In genomic region chr12:117152366-117153165, GRCm38 (mm10) we compare ENCODE assay signal across 9 mouse cellular contexts.
A peak's percentile ranks its signal among the peaks of the same experiment; 100 is the strongest.
DNase-seq lines count a peak whose midpoint lies in the region; ATAC-seq and TF ChIP-seq lines count a peak whose summit lies in the region.
"Had no signal": no experiment of that assay in that cellular context is flagged by ENCODE, and none has a peak within 500 bp of the region (broad histone marks: within the 10 kb centered on the region; RNA-seq: fewer than 3 reads in every experiment).

No protein-coding gene starts in this region.

- DNase-seq in right cerebral cortex, postnatal 25 days: peak; percentile 25
- DNase-seq in right cerebral cortex, postnatal 14 days: no peak
- no peak for DNase-seq in stomach, postnatal 0 days (ENCODE audit: low spot score)
- no peak for DNase-seq in kidney, adult 18-20 months
- DNase-seq in lung, adult 2 months: no peak

- peaks cover 79% of the 10 kb centered on the region for H3K27me3 ChIP-seq in forebrain, embryonic 13.5 days
- peaks cover 77% of the 10 kb centered on the region for H3K27me3 ChIP-seq in limb, embryonic 15.5 days
- peaks cover 40% of the 10 kb centered on the region for H3K27me3 ChIP-seq in stomach, postnatal 0 days (ENCODE audit: control insufficient read depth, insufficient read depth, low read length)

- H3K9ac ChIP-seq in forebrain, embryonic 13.5 days: peak overlapping the region; percentile 92
- H3K9ac ChIP-seq in limb, embryonic 15.5 days: no peak overlapping the region
- no peak overlapping the region for H3K9ac ChIP-seq in stomach, postnatal 0 days (ENCODE audit: low read length)

- 2% methylated on average over 28 of the region's 28 CpGs for WGBS in forebrain, embryonic 13.5 days
- WGBS in limb, embryonic 15.5 days: 6% methylated on average over 28 of the region's 28 CpGs
- 7% methylated on average over 28 of the region's 28 CpGs for WGBS in stomach, postnatal 0 days
- 14% methylated on average over 28 of the region's 28 CpGs for WGBS in lung, adult 2 months

- no peak for TF ChIP-seq CTCF in stomach, postnatal 0 days (IDR thresholded peaks at IDR 0.05; ENCODE audit: low read depth)
- TF ChIP-seq CTCF in lung, adult 2 months (IDR thresholded peaks at IDR 0.05; ENCODE audit: insufficient read depth, low read length): no peak

- peak overlapping the region; percentile 95 for H3K27ac ChIP-seq in forebrain, embryonic 13.5 days
- no peak overlapping the region for H3K27ac ChIP-seq in limb, embryonic 15.5 days
- no peak overlapping the region for H3K27ac ChIP-seq in stomach, postnatal 0 days (replicated peaks)

- H3K4me2 ChIP-seq in forebrain, embryonic 13.5 days: peak overlapping the region; percentile 68
- peak overlapping the region; percentile 96 for H3K4me2 ChIP-seq in limb, embryonic 15.5 days
- 0 out of 2 replicates have a peak overlapping the region, but pooled peaks have one; percentile 17 for H3K4me2 ChIP-seq in stomach, postnatal 0 days (replicated peaks; ENCODE audit: low read depth)

- peaks cover 35% of the 10 kb centered on the region for H3K4me1 ChIP-seq in forebrain, embryonic 13.5 days
- peaks cover 39% of the 10 kb centered on the region for H3K4me1 ChIP-seq in limb, embryonic 15.5 days
- H3K4me1 ChIP-seq in stomach, postnatal 0 days (replicated peaks; ENCODE audit: control insufficient read depth, insufficient read depth): no peaks in the 10 kb centered on the region
- H3K4me1 ChIP-seq in lung, adult 2 months (ENCODE audit: control insufficient read depth, insufficient read depth, low read length): no peaks in the 10 kb centered on the region

- peak overlapping the region; percentile 73 for H3K4me3 ChIP-seq in forebrain, embryonic 13.5 days
- peak overlapping the region; percentile 58 for H3K4me3 ChIP-seq in limb, embryonic 15.5 days
- no peak overlapping the region for H3K4me3 ChIP-seq in stomach, postnatal 0 days (ENCODE audit: low read depth, low read length)
- H3K4me3 ChIP-seq in lung, adult 2 months (replicated peaks; ENCODE audit: extremely low read depth, low read depth, low read length): no peak overlapping the region
- H3K4me3 ChIP-seq: megakaryocyte, embryonic 14.5 days had no signal

- TF ChIP-seq POLR2A in lung, adult 2 months (IDR thresholded peaks at IDR 0.05; ENCODE audit: borderline replicate concordance, extremely low read depth, low read depth, low read length): no peak

- TF ChIP-seq EP300 in stomach, postnatal 0 days (optimal IDR thresholded peaks at IDR 0.05): no peak

- no peaks in the 10 kb centered on the region for H3K36me3 ChIP-seq in forebrain, embryonic 13.5 days (ENCODE audit: poor library complexity, severe bottlenecking)
- no peaks in the 10 kb centered on the region for H3K36me3 ChIP-seq in limb, embryonic 15.5 days
- no peaks in the 10 kb centered on the region for H3K36me3 ChIP-seq in stomach, postnatal 0 days (ENCODE audit: control insufficient read depth, insufficient read depth, low read length)

- peak; percentile 19; the same call in 1 of the 2 replicates for ATAC-seq in forebrain, embryonic 13.5 days
- ATAC-seq in limb, embryonic 15.5 days (ENCODE audit: insufficient number of reproducible peaks, low FRiP score, low TSS enrichment, low read depth): no peak
- no peak for ATAC-seq in stomach, postnatal 0 days (ENCODE audit: low FRiP score, low TSS enrichment)
- ATAC-seq: Patski had no signal

- H3K9me3 ChIP-seq in forebrain, embryonic 13.5 days (replicated peaks): no peaks in the 10 kb centered on the region
- no peaks in the 10 kb centered on the region for H3K9me3 ChIP-seq in limb, embryonic 15.5 days
- H3K9me3 ChIP-seq in stomach, postnatal 0 days (ENCODE audit: control insufficient read depth, low read length): no peaks in the 10 kb centered on the region
- H3K9me3 ChIP-seq: megakaryocyte, embryonic 14.5 days had no signal

Comparison
In these comparisons a context has a peak if more than half of its experiments do, and no peak if none do; other contexts are left out.
1. H3K4me2 ChIP-seq: peak in every context shown above with its lines; median percentile 96 in limb, embryonic 15.5 days; 68 in forebrain, embryonic 13.5 days; 17 in stomach, postnatal 0 days.
2. H3K4me3 ChIP-seq: peak in forebrain, embryonic 13.5 days (single experiment) and limb, embryonic 15.5 days (single experiment); none in stomach, postnatal 0 days (single experiment) and lung, adult 2 months (single experiment).